Mouse (Mus musculus) spleen, postnatal 10 days (tissue): Measurements from ENCODE around the gene Ggnbp2.
"Not testable (repeated sequence)": the region's sequence is repeated elsewhere in the genome, so short reads cannot be mapped to it uniquely, and the experiment has no call there.

Experiments used
- DNase-seq, 2 experiments: peaks; one replicate each; pipeline ENCODE4 v3.0.0; 2021 to 2022; ENCODE audit warnings: low spot score in 2 of 2

Ggnbp2 gene

DNA sequence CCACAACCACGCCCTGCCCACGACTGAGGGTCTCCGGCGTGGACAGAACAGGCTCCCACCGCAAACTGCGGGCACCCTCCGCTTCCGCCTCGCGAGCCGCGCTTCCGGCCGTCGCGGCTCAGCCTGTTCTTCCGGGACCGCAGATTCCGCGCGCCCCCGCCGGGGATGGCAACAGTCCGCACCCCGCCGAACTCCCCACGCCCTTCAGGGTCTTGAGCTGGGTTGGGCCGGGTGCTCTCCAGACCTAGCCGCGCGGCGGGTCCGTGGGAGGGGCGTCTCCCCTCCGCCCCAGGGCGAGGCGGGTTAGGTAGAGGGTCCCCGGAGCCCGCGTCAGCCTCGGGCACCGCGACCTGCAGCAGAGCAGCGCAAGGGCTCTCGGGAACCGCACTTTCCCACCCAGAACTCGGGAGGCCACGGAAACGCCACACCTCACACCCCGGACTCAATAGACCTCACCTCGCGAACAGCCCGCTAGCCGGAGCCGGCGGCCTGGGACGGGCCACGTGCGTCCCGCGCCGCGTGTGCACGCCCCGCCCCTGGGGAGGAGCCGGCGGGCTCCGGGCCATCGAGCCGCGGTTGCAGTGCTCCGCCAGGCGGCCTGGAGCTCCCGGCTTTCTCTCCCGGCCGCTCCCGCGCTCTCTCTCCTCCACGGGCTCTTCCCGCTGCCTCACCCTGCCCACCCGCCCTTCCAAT is 9.3 kb upstream of the Ggnbp2 start, which contains the start of the genes Myo19 and Pigw:
TSS of gene Myo19 (plus strand) at position 377 of the 693 bp plus-strand sequence.
TSS of gene Pigw (minus strand) at position 514 of the 693 bp plus-strand sequence.
- peak; percentile 79 to 86 for DNase-seq

DNA sequence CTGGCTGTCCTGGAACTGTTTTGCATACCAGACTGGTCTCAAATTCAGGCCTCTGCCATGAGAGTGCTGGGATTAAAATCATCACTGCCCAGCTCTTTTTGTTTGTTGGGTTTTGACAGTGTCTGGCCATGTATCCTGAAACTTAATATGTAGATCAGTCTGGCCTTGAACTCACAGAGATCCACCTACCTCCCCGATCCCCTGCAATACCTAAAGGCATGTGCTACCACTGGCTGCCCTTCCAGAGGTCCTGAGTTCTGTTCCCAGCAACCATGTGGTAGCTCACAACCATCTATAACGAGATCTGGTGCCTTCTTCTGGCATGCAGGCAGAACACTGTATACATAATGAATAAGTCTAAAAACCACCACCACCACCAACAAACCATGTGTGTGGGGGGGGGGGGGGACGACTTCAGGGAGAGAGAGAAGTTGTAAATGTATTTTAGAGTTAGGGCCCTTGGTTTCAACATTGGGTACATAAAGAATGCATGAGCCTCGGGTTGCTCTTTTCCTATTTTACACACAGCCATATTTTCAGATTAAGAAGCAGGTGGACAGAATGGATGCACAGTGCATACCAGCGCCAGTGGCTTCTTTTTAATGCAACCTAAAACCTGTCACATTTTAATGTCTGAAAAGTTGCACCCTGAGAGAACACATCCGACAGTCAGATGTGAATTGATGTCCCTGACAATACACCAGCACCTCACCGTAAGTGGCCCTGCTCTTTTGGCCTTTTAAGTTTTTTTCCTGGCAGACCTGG is 8.6 kb upstream of the Ggnbp2 start:
- no peak for DNase-seq

DNA sequence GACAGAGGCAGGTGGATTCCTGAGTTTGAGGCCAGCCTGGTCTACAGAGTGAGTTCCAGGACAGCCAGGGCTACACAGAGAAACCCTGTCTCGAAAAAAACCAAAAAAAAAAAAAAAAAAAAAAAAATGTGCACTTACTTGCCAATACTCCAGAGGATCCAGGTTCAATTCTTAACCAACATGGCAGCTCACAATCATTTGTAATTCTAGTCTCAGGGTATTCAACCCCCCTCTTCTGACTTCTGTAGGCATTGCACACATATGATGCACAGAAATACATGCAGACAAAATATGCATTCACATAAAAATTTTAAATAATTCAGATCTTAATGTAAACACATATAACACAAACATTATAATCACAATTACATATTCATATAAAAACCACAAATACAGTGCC is 5.4 kb upstream of the Ggnbp2 start:
- not testable (repeated sequence) for DNase-seq

DNA sequence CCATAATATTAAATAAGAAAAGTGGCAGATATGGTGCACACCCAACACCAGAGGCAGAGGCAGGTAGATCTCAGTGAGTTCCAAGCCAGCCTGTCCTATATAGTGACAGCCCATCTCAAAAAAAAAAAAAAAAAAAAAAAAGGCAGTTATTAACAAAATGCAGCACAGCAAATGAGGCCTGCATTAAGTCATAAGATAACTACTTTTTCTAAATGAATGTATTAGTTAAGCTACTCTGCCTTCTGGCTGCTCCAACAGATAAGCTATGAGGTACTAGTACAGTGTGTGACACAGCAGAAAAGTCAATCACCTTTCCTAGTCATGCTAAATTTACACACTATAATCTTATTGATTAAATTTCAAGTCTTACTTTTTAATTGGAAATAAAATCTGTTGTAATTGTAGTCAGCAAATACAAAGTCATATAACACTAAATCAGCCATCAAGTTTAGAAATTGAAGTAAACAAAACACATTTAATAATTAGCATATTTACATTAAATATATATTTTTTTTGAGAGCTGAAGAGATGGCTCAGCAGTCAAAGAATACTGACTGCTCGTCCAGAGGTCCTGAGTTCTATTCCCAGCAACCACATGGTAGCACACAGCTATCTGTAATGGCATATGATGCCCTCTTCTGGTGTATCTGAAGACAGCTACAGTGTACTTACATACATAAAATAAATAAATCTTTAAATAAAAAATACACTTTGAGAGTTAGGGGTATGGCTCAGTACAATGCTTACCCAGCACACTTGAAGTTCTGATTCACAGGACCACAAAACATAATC is 2.6 kb upstream of the Ggnbp2 start:
- DNase-seq = no peak

DNA sequence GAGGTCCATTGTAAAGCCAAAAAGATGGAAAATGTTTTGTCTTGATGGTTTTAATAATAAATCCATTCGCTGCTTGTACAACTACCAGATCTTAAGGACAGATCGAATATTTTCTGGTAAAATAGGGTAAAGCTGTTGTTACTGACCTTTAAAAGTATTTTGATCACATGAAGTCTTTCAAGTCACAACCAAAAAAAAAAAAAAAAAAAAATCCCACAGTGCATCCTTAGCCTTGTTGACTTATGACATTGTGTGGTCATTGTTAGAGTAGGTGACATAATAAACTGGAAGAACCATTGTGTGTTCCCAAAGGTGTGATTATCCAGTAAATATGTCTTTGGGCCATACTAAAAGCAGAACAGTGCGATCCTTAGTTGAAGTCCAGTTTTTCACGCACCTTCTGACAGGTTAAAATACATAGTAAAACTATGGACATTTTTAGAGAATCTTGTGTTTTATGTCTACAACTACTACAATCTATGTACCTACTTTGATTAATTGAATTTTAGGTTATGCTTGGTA is 992 bp upstream of the Ggnbp2 start:
- DNase-seq = no peak

DNA sequence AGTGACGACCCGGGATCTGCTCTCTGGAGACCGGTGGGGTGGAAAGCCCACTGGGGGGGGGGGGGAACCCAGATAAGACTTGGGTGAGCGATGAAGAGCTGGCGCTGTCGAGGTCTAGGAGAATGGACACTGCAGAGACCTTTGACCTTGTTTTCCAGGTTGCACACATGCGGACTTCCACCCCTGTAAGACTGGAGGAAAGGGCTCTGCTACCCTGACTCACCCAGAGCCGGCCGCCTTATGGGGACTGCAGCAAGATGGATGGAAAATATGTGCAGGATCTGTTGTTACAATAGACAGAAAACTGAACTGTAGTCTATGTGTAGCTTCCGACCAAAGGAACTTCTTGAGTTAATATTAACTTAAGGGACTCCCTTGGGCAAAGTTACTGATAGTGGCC is 429 bp upstream of the Ggnbp2 start:
- peak in 1 of 2 experiments; percentile 64 for DNase-seq

DNA sequence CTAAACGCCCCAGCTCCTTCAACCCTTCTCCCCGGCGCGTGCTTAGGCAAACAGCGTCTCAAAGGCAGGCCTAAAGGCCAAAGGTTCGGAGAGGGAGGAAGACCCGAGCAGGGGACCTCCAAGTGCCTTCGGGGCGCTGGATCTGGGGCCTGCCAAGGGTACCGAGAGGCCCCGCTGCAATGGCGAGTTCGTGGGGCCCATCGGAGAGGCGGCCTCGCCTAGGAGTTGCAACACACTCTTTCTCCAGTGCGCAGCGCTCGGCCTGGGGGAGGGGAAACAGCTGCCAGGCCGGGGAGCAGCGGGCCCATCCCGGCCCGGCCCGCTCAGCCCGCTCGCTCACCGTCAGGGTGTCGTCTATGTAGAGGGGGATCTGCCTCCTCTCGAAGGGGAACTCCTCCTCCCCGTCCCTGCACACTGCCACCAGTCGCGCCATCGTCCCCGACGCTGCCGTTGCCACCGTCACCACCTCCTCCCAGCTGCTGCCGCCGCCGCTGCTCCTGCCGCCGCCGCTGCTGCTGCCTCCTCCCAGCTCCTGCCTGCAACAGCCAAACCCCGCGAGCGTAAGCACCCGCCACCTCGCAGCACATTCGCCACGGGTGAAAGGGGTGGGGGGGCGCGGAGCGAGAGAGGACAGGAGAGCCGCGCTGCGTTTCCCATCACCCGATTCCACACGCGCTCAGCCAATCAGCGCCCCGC is 932 bp downstream of the Ggnbp2 start:
- peak; percentile 86 to 95 for DNase-seq

DNA sequence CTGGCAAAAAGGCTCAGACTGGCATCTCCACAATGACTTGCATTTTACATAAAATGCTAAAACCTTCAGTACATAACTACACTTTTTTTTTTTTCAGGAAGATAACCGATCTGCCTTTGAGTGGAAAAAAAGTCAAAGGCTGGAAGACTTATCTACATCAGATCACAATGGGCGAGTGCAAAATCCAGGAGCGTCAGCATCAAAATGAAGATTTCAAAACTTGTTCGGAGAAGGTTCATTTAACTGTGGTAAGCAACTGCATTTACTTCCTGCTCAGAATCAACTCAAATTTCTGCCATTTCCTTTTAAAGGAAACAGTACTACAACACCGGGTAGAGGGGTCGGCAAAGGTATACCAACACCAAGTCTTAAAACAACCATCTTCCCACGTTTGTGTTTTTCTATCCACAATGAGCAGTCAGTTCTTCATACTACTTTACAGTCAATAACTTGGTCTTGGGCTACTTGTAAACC is 1.8 kb downstream of the Ggnbp2 start:
- DNase-seq = no peak

DNA sequence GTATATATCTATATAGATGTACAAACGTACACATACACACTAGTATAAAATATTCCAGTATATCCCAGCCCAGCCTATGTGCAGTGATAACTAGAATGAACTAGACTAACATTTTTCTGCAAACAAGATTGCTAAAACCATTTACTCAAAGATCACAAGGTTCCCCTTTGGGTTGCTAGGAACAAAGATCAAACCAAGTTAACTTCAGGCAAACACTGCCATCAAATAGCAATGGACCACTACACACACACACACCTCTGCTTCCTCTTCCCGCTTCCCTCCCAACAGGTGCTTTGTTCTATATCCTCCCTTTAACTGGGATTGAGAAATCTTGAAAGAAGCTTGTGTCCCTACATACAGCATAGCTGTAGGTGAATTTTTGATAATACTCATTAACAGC is 3.0 kb downstream of the Ggnbp2 start:
- no peak for DNase-seq

DNA sequence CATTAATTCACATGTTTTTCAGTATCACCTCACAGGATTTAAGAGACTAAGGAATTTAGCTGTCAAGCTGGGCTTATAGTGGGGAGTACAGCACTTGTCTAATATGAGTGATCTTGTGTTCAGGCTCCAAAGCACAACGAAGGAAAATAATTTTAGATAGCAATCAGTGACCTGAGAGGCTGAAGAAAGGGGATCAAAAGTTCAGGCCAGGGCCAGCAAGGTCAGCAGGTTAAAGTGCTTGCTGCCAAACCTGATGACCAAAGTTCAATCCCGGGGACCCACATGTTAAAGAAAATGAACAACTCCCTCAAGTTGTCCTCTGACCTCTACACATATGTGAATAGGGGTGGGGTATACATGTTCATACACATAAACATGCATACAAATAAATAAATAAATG is 5.3 kb downstream of the Ggnbp2 start:
- no peak for DNase-seq

DNA sequence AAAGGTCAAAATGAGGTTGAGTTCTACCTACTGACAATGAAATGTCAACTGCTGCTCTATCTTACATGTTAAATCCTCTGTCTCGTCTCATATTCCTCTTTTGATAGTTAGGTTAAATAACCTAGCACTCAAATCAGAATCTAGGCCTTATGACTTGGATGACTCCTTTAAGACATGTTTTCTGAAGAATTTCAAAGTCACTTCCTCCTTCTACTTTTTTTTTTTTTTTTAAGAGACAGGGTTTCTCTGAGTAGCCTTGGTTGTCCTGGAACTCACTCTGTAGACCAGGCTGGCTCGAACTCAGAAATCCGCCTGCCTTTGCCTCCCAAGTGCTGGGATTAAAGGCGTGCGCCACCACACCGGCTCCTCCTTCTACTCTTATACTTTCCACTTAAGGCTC is 15.3 kb downstream of the Ggnbp2 start:
- DNase-seq = no peak

DNA sequence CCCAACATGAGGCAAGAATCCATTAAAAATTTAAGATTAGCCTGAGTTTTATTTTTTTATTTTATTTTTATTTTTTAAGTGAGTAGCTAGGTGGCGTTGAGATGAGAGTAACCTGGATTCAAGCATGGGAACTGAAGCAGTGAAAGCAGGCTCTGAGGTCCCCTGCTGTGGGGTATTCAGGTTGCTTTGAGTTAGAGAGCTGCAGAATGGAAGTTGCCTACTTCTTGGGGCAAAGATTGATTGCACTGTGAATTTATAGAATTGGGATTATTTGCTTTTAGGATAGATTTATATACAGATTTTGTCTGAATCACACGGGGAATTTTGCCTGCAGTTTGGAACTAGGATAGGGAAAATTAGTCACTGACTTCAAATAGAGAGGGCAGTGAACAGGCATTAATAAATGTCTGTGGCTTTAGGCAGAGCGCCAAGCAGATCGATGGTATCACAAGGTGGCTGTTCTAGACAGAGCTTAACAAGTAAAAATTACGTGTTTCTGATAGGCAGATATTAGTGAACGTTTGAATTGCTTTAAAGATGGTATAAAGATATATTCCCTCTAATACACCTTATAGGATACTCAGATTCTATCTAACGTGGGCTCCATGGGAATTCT is 23.0 kb downstream of the Ggnbp2 start:
- DNase-seq = no peak

DNA sequence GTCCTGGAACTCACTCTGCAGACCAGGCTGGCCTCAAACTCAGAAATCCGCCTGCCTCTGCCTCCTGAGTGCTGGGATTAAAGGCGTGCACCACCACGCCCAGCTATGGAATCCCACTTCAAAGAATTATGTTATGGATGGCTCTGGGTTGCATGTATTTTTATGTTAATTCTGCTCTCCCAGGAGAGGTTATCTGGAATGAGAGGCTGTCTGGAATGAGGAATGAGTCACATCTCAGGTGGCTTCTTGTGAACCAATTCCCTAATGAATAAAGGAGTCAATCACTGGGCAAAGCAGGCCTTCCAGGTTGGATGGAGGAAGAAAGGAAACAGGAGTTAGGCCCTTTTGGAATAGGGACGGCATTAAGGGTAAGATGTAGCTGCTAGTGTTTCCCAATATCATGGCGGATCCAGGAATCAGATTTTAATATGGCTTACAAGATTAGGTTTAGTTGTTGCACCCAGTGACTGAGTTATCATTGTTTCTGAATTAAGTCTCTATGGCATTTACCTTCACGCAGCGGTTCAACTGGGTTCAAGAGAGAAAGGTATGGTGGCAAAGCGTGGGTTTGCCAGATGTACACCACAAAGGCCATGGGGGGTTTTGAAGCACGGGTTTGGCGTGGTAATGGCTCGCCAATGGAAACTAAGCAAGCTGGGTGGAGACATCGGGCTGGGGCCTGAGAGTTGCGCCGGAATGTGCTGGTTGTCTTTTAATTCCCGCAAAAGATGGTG is 23.7 kb downstream of the Ggnbp2 start:
- DNase-seq = no peak

DNA sequence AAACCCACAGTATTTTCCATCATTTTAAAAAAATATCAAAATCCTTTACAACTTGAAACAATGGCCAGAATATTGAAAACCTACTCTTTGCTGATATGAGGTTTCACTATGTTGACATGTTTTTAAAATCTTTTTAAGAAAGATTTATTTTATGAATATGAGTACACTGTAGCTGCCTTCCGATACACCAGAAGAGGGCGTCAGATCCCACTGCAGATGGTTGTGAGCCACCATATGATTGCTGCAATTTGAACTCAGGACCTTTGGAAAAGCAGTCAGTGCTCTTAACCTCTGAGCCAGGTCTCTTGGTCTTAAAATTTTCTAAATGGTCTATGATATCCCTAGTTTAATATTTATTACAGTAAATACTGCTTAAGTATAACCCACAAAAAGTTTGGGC is 31.3 kb downstream of the Ggnbp2 start:
- no peak for DNase-seq

DNA sequence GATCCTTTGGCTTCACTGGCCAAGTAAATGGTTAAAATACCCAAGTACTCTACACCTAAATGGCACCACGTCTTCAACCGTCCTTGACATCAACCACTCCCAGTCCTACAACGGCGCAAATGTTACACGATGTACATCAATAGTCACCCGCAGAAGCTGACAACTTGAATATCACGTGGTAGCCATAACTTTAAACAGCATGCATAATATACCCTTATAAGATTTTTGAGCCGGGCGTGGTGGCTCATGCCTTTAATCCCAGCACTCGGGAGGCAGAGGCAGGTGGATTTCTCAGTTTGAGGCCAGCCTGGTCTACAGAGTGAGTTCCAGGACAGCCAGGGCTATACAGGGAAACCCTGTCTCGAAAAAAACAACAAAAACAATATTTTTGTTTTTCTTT is 41.1 kb downstream of the Ggnbp2 start:
- DNase-seq = not testable (repeated sequence)

DNA sequence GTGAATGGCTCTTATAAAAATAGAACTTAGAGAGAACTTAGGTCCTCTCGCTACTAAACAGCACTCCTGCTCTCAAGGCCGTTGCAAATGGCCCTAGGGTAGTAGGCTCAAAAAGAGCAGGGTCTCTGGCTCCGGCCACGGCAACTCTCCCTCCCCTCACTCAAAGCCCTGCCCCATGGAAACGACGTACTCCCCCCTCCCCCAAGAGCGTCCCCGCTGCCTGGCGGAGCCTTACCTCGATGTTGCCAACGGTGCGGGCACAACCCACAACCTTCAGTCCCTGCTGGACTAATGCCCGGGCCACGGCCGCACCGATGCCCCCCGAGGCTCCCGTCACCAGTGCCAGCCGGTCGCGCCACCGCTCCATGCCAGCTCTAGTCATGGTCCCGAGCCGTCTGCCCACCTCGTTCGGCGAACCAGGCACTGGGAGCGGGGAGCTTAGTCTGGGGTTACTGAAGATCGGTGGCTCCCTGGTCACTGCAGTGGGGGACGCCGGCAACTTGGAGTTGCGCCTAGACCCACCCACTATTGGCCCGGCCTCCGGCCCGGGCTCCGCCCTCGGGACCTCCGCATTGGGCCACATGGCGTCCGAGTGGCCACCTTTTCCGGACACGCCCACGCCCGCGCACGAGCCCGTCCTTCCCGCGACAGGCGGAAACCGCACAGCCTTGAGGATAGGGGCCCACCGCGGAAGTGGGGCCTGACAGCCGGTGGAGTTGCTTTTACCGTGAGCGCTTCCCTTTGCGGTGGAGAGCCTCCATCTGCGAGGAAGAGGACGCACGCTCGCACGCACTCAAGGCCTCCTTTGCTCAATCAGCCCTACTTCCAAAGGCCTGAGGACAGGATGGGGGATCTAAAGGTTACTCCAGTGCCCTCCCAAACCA is 41.9 kb downstream of the Ggnbp2 start, which contains the start of gene Dhrs11:
TSS of gene Dhrs11 (minus strand) at position 479 of the 884 bp plus-strand sequence.
- DNase-seq = peak; percentile 89 to 95

DNA sequence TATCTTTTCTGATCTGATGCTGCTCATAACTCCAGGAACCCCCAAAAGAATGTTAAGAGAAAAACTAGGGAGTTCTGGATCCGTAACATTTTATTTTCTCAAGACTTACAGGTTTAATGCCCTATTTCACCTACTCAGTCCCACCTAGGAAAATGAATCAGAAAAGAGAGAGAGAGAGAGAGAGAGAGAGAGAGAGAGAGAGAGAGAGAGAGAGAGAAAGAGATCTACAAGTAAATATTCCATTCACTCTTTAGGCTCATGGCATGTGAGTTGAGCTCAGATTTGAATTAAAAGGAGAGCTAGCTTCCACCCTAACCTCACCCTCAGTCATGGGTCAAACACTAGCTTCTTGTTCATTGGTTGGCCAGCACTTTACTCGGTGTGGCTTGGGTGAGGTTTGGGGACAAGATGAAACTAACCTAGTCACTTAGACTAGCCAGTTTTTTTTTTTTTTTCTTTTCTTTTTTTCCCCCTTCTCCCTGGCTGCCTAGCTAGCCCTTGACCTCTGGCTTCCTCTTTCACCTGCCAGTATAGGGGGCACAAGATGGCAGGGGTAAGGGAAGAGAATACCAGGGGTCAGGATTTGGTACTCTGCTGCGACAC is 42.6 kb downstream of the Ggnbp2 start:
- DNase-seq = peak; percentile 32 to 40

DNA sequence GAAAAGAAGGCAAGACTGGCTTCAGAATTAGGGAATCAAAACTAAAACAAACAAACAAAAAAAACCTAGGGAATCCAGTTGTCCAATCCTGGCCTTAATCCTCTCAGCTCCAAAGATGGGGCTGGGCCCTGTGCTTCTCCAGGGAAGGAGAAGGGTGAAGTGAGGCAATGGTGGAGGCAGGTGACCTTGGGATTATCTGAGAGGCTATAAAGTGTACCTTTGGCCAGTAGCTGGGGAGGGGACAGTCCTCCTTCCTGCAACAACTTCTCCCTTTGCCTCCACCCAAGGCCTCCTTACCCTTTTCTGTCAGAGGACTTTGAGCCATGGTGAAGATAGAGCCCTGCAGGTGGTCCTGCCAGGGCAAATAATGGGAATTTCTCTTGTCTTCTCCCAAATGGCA is 43.1 kb downstream of the Ggnbp2 start:
- peak; percentile 30 to 46 for DNase-seq

DNA sequence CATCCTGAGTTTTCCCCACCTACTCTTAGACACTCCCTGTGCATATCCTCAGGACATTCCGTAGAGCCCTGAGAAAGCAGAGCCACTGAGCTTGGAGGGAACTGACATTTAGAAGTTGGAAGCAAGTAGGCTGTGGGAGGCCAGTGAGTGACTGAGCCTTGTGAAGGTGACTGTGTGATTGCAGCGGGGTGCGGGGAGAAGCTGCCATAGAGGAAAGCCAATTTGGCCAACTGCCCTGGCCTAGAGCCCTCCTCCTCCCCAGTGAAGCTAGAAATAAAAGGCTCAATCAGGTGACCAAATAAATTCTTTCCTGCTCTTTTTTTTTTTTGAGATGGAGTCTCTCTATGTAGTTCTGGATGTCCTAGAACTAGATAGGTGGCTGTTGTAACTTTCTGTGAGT is 44.4 kb downstream of the Ggnbp2 start:
- peak in 1 of 2 experiments; percentile 51 for DNase-seq
